8 mouse cellular contexts compared by ENCODE assay signal in the genomic region with DNA sequence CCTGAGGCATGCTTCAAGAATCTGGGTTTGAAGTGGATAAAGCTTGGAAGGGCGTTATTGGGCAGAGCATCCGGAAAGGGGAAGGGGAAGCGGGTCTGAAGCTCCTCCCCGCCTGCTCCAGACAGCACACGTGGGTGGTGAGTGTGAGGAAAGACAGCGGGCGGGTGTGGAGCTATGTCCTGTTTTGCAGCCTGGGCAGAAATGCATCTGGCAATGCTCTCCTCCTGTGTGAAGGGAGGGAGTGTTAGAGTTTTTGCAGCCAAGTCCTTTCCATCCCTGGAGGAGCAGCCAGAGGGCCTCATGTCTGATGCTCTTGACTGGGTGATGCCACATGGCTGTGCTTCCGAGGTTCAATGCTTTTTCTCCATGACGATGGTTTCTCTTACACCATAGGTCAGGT.
A peak's percentile ranks its signal among the peaks of the same experiment; 100 is the strongest.
DNase-seq lines count a peak whose midpoint lies in the region; ATAC-seq and TF ChIP-seq lines count a peak whose summit lies in the region.

No protein-coding gene starts in this region.

- no peak overlapping the region for H3K9ac ChIP-seq in kidney, embryonic 16.5 days (replicated peaks; ENCODE audit: low read length)
- H3K9ac ChIP-seq in lung, postnatal 0 days (replicated peaks; ENCODE audit: low read depth) = no peak overlapping the region
- H3K9ac ChIP-seq in forebrain, embryonic 15.5 days (replicated peaks) = no peak overlapping the region
- no peak overlapping the region for H3K9ac ChIP-seq in forebrain, embryonic 14.5 days (ENCODE audit: low read length)

- intact Hi-C loops in heart, postnatal 10 days (cut with DNase I) = no loop called here

- no peaks in the 10 kb centered on the region for H3K4me1 ChIP-seq in kidney, embryonic 16.5 days (ENCODE audit: insufficient read depth, low read length)
- H3K4me1 ChIP-seq in lung, postnatal 0 days (ENCODE audit: insufficient read depth, low read depth, low read length) = no peaks in the 10 kb centered on the region
- H3K4me1 ChIP-seq in forebrain, embryonic 15.5 days = no peaks in the 10 kb centered on the region
- H3K4me1 ChIP-seq in forebrain, embryonic 14.5 days (ENCODE audit: control insufficient read depth, insufficient read depth, low read length) = no peaks in the 10 kb centered on the region

- TF ChIP-seq EP300 in lung, postnatal 0 days (IDR thresholded peaks at IDR 0.05) = no peak

- H3K4me2 ChIP-seq in kidney, embryonic 16.5 days (replicated peaks; ENCODE audit: low read depth, low read length) = no peak overlapping the region
- H3K4me2 ChIP-seq in lung, postnatal 0 days (replicated peaks; ENCODE audit: low read depth, low read length) = no peak overlapping the region
- H3K4me2 ChIP-seq in forebrain, embryonic 15.5 days (replicated peaks) = no peak overlapping the region
- H3K4me2 ChIP-seq in forebrain, embryonic 14.5 days (ENCODE audit: low read length) = no peak overlapping the region

- WGBS in kidney, embryonic 16.5 days = 51% methylated on average over 9 of the region's 9 CpGs
- WGBS in lung, postnatal 0 days = 43% methylated on average over 9 of the region's 9 CpGs
- WGBS in forebrain, embryonic 15.5 days = 75% methylated on average over 9 of the region's 9 CpGs
- 87% methylated on average over 9 of the region's 9 CpGs for WGBS in forebrain, embryonic 14.5 days

- no peak overlapping the region for H3K4me3 ChIP-seq in kidney, embryonic 16.5 days (ENCODE audit: low read length)
- H3K4me3 ChIP-seq in lung, postnatal 0 days (ENCODE audit: low read depth, low read length) = no peak overlapping the region
- no peak overlapping the region for H3K4me3 ChIP-seq in forebrain, embryonic 15.5 days
- H3K4me3 ChIP-seq in forebrain, embryonic 14.5 days (ENCODE audit: low read depth, low read length) = no peak overlapping the region

- no peak for DNase-seq in kidney, adult 18-20 months
- DNase-seq in c-Kit-positive CD71-negative TER-119-negative erythroid progenitor cells, embryonic 14.5 days (ENCODE audit: low read depth) = peak; percentile 31
- peak; percentile 50 to 62 for DNase-seq in heart, postnatal 10 days
- peak; percentile 93 for DNase-seq in lung, postnatal 0 days (ENCODE audit: low spot score)
- DNase-seq in telencephalon, adult 2 months (ENCODE audit: low read depth, low spot score) = peak; percentile 55
- DNase-seq in forebrain, embryonic 14.5 days (ENCODE audit: low spot score) = no peak

- no peaks in the 10 kb centered on the region for H3K36me3 ChIP-seq in kidney, embryonic 16.5 days (ENCODE audit: insufficient read depth, low read length)
- H3K36me3 ChIP-seq in lung, postnatal 0 days (ENCODE audit: insufficient read depth, low read length) = no peaks in the 10 kb centered on the region
- no peaks in the 10 kb centered on the region for H3K36me3 ChIP-seq in forebrain, embryonic 15.5 days
- no peaks in the 10 kb centered on the region for H3K36me3 ChIP-seq in forebrain, embryonic 14.5 days (ENCODE audit: control insufficient read depth, insufficient read depth, low read length)

- no peaks in the 10 kb centered on the region for H3K9me3 ChIP-seq in kidney, embryonic 16.5 days (ENCODE audit: low read length)
- H3K9me3 ChIP-seq in lung, postnatal 0 days (ENCODE audit: low read length) = no peaks in the 10 kb centered on the region
- H3K9me3 ChIP-seq in forebrain, embryonic 15.5 days = no peaks in the 10 kb centered on the region
- H3K9me3 ChIP-seq in forebrain, embryonic 14.5 days (replicated peaks; ENCODE audit: control insufficient read depth, low read length) = no peaks in the 10 kb centered on the region

- H3K27me3 ChIP-seq in kidney, embryonic 16.5 days (ENCODE audit: insufficient read depth, low read length) = no peaks in the 10 kb centered on the region
- H3K27me3 ChIP-seq in lung, postnatal 0 days (replicated peaks; ENCODE audit: insufficient read depth, low read length) = no peaks in the 10 kb centered on the region
- H3K27me3 ChIP-seq in forebrain, embryonic 15.5 days = no peaks in the 10 kb centered on the region
- H3K27me3 ChIP-seq in forebrain, embryonic 14.5 days (replicated peaks; ENCODE audit: control insufficient read depth, insufficient read depth, low read length) = no peaks in the 10 kb centered on the region

- peak; percentile 61; the same call in 1 of the 2 replicates for ATAC-seq in kidney, embryonic 16.5 days (ENCODE audit: low FRiP score, low TSS enrichment)
- peak; percentile 96 for ATAC-seq in lung, postnatal 0 days
- no peak for ATAC-seq in forebrain, embryonic 15.5 days (replicated peaks)
- no peak for ATAC-seq in forebrain, embryonic 14.5 days

- no peak overlapping the region for H3K27ac ChIP-seq in kidney, embryonic 16.5 days (ENCODE audit: low read length)
- no peak overlapping the region for H3K27ac ChIP-seq in lung, postnatal 0 days (ENCODE audit: low read length)
- H3K27ac ChIP-seq in forebrain, embryonic 15.5 days (replicated peaks) = no peak overlapping the region
- no peak overlapping the region for H3K27ac ChIP-seq in forebrain, embryonic 14.5 days (ENCODE audit: low read depth, low read length)

- peak; percentile 45 for TF ChIP-seq CTCF in lung, postnatal 0 days (IDR thresholded peaks at IDR 0.05)

Comparison
In these comparisons a context has a peak if more than half of its experiments do, and no peak if none do; other contexts are left out.
1. ATAC-seq: peak in kidney, embryonic 16.5 days (single experiment) and lung, postnatal 0 days (single experiment); none in forebrain, embryonic 15.5 days (single experiment) and forebrain, embryonic 14.5 days (single experiment).
2. DNase-seq: peak in c-Kit-positive CD71-negative TER-119-negative erythroid progenitor cells, embryonic 14.5 days (single experiment), heart, postnatal 10 days (2 of 2), lung, postnatal 0 days (single experiment) and telencephalon, adult 2 months (single experiment); none in kidney, adult 18-20 months (single experiment) and forebrain, embryonic 14.5 days (single experiment).